Mouse (Mus musculus) limb, embryonic 12.5 days (tissue): ENCODE results near the gene Abat. TPM values are rescaled to one million over a fixed set of nuclear protein-coding genes. Genes with fewer than 3 reads are reported as not detected.
"Not testable (repeated sequence)": the region's sequence is repeated elsewhere in the genome, so short reads cannot be mapped to it uniquely, and the experiment has no call there.

ENCODE experiments used
- ATAC-seq: fragments of 200-750 bp; cut with Nextera tagmentation; 2 replicates; pipeline ENCODE4 v1.8.0; 2017; ENCODE audit warnings: low read depth, moderate TSS enrichment; ENCODE audit not compliant: insufficient number of reproducible peaks, insufficient read depth, low FRiP score, low TSS enrichment
- H3K27ac ChIP-seq: fragments of 300-500 bp; sonication (generic); 2 replicates; pipeline ENCODE4 v1.5.1; 2016; ENCODE audit warnings: mild to moderate bottlenecking, moderate library complexity
- H3K27me3 ChIP-seq: fragments of 300-500 bp; sonication (generic); 2 replicates; pipeline ENCODE4 v1.6.1; 2016; ENCODE audit warnings: mild to moderate bottlenecking, moderate library complexity
- H3K36me3 ChIP-seq: fragments of 300-500 bp; sonication (generic); 2 replicates; pipeline ENCODE4 v1.6.1; 2016; ENCODE audit warnings: mild to moderate bottlenecking, moderate library complexity
- H3K4me1 ChIP-seq: fragments of 300-500 bp; sonication (generic); replicated peaks from 2 replicates; pipeline ENCODE4 v1.6.1; 2016
- H3K4me2 ChIP-seq: fragments of 300-500 bp; sonication (generic); 2 replicates; pipeline ENCODE4 v1.6.1; 2016; ENCODE audit warnings: mild to moderate bottlenecking, moderate library complexity
- H3K4me3 ChIP-seq: fragments of 300-500 bp; sonication (generic); replicated peaks from 2 replicates; pipeline ENCODE4 v1.5.1; 2016; ENCODE audit warnings: mild to moderate bottlenecking
- H3K9ac ChIP-seq: fragments of 300-500 bp; sonication (generic); replicated peaks from 2 replicates; pipeline ENCODE4 v1.6.1; 2016; ENCODE audit warnings: mild to moderate bottlenecking, moderate library complexity
- H3K9me3 ChIP-seq: fragments of 300-500 bp; sonication (generic); 2 replicates; pipeline ENCODE4 v1.6.1; 2016; ENCODE audit warnings: mild to moderate bottlenecking, moderate library complexity
- WGBS: fragments of 180-500 bp; shearing (Covaris S2); methylation state at CpG from one replicate; pipeline ENCODE4 v1.1.7; 2016; 5-methylcytosine and 5-hydroxymethylcytosine counted together
- polyA plus RNA-seq: library from polyadenylated mRNA; unstranded; fragments of >200 nt; fragmentation: Nextera tagmentation; extraction: Ambion mirVana; gene quantifications from 2 replicates; pipeline ENCODE4 v1.2.1, GENCODE M21; 2016

The Abat gene
- polyA plus RNA-seq, 1 experiment from 2014 or later = 36.4 TPM

GRCm38 (mm10) chr16:8560079-8560478, 46.9 kb downstream of the Abat start:
- H3K4me2 ChIP-seq = no peak overlapping the region
- ATAC-seq = no peak
- no peak overlapping the region for H3K4me3 ChIP-seq
- H3K27me3 ChIP-seq = no peaks in the 10 kb centered on the region
- H3K36me3 ChIP-seq = no peaks in the 10 kb centered on the region; the same call in 1 of the 2 replicates
- 92% methylated on average over 17 of the region's 17 CpGs for WGBS
- H3K27ac ChIP-seq = no peak overlapping the region
- no peaks in the 10 kb centered on the region for H3K4me1 ChIP-seq
- H3K9me3 ChIP-seq = peaks cover 17% of the 10 kb centered on the region
- no peak overlapping the region for H3K9ac ChIP-seq

GRCm38 (mm10) chr16:8561101-8561500, 47.9 kb downstream of the Abat start:
- not testable (repeated sequence) for H3K36me3 ChIP-seq, H3K27ac ChIP-seq, H3K9ac ChIP-seq, ATAC-seq, H3K4me2 ChIP-seq, H3K4me1 ChIP-seq, H3K27me3 ChIP-seq, H3K4me3 ChIP-seq
- WGBS = 42% methylated on average over 4 of the region's 4 CpGs
- H3K9me3 ChIP-seq = peaks cover 17% of the 10 kb centered on the region

GRCm38 (mm10) chr16:8561856-8562255, 48.6 kb downstream of the Abat start:
- not testable (repeated sequence) for H3K4me2 ChIP-seq
- WGBS = 38% methylated on average over 4 of the region's 4 CpGs

GRCm38 (mm10) chr16:8562827-8563226, 49.6 kb downstream of the Abat start:
- H3K27me3 ChIP-seq, H3K9ac ChIP-seq, H3K27ac ChIP-seq, H3K36me3 ChIP-seq, ATAC-seq, H3K4me1 ChIP-seq, H3K4me2 ChIP-seq, H3K4me3 ChIP-seq: not testable (repeated sequence)
- peaks cover 17% of the 10 kb centered on the region for H3K9me3 ChIP-seq
- 75% methylated on average over 3 of the region's 3 CpGs for WGBS

More at GRCm38 (mm10) chr16:8561856-8562255, 48.6 kb downstream of the Abat start:
- not testable (repeated sequence) for H3K9ac ChIP-seq, H3K36me3 ChIP-seq, H3K27ac ChIP-seq, ATAC-seq, H3K4me3 ChIP-seq, H3K27me3 ChIP-seq, H3K4me1 ChIP-seq
- peaks cover 17% of the 10 kb centered on the region for H3K9me3 ChIP-seq

GRCm38 (mm10) chr16:8564836-8565235, 51.6 kb downstream of the Abat start:
- peaks cover 6% of the 10 kb centered on the region for H3K9me3 ChIP-seq
- H3K4me2 ChIP-seq = no peak overlapping the region
- ATAC-seq = no peak
- 79% methylated on average over 2 of the region's 2 CpGs for WGBS
- H3K27ac ChIP-seq = no peak overlapping the region
- no peaks in the 10 kb centered on the region for H3K27me3 ChIP-seq
- no peak overlapping the region for H3K4me3 ChIP-seq
- peaks cover 5% of the 10 kb centered on the region; the same call in 1 of the 2 replicates for H3K4me1 ChIP-seq
- no peaks in the 10 kb centered on the region; the same call in 1 of the 2 replicates for H3K36me3 ChIP-seq
- H3K9ac ChIP-seq = no peak overlapping the region

GRCm38 (mm10) chr16:8565539-8565938, 52.3 kb downstream of the Abat start:
- H3K4me2 ChIP-seq = no peak overlapping the region
- no peaks in the 10 kb centered on the region for H3K9me3 ChIP-seq
- no peak for ATAC-seq
- H3K4me1 ChIP-seq = peaks cover 12% of the 10 kb centered on the region
- H3K4me3 ChIP-seq = no peak overlapping the region
- H3K27ac ChIP-seq = no peak overlapping the region
- WGBS = 74% methylated on average over 2 of the region's 2 CpGs
- H3K36me3 ChIP-seq = no peaks in the 10 kb centered on the region
- no peak overlapping the region for H3K9ac ChIP-seq
- no peaks in the 10 kb centered on the region for H3K27me3 ChIP-seq

- H3K9me3 ChIP-seq = no peaks in the 10 kb centered on the region
- no peaks in the 10 kb centered on the region for H3K36me3 ChIP-seq
- H3K4me2 ChIP-seq = no peak overlapping the region
- no peak overlapping the region for H3K4me3 ChIP-seq
- H3K27ac ChIP-seq = no peak overlapping the region
- ATAC-seq = 0 out of 2 replicates have a peak, but pooled peaks have one; percentile 37
- WGBS = 24% methylated on average over 3 of the region's 3 CpGs
- peaks cover 12% of the 10 kb centered on the region for H3K4me1 ChIP-seq
- no peak overlapping the region for H3K9ac ChIP-seq
- H3K27me3 ChIP-seq = no peaks in the 10 kb centered on the region
These were observed 53.0 kb downstream of the Abat start for GRCm38 (mm10) chr16:8566115-8566711.

GRCm38 (mm10) chr16:8568881-8569280, 55.7 kb downstream of the Abat start:
- no peak overlapping the region for H3K27ac ChIP-seq
- no peak overlapping the region for H3K9ac ChIP-seq
- ATAC-seq = no peak
- H3K9me3 ChIP-seq = no peaks in the 10 kb centered on the region
- no peak overlapping the region for H3K4me3 ChIP-seq
- no peaks in the 10 kb centered on the region for H3K27me3 ChIP-seq
- 87% methylated on average over 7 of the region's 7 CpGs for WGBS
- H3K4me1 ChIP-seq = peaks cover 12% of the 10 kb centered on the region
- no peak overlapping the region for H3K4me2 ChIP-seq
- peaks cover 11% of the 10 kb centered on the region for H3K36me3 ChIP-seq

GRCm38 (mm10) chr16:8570336-8570735, 57.1 kb downstream of the Abat start:
- Histone ChIP-seq H3K36me3 (peaks cover 25% of the 10 kb centered on the region), H3K9ac (no peak overlapping the region), H3K4me1 (peaks cover 12% of the 10 kb centered on the region), H3K27ac (no peak overlapping the region), H3K9me3 (no peaks in the 10 kb centered on the region), H3K4me3 (no peak overlapping the region), H3K4me2 (no peak overlapping the region), H3K27me3 (no peaks in the 10 kb centered on the region)
- WGBS = 55% methylated on average over 12 of the region's 12 CpGs
- no peak for ATAC-seq

GRCm38 (mm10) chr16:8570901-8571615, 57.8 kb downstream of the Abat start:
- H3K4me2 ChIP-seq = no peak overlapping the region
- H3K4me1 ChIP-seq = peaks cover 9% of the 10 kb centered on the region
- WGBS = 66% methylated on average over 11 of the region's 11 CpGs
- no peak overlapping the region for H3K27ac ChIP-seq
- no peaks in the 10 kb centered on the region for H3K9me3 ChIP-seq
- no peak for ATAC-seq
- no peak overlapping the region for H3K4me3 ChIP-seq
- peaks cover 26% of the 10 kb centered on the region for H3K36me3 ChIP-seq
- no peak overlapping the region for H3K9ac ChIP-seq
- H3K27me3 ChIP-seq = no peaks in the 10 kb centered on the region

- Histone ChIP-seq H3K27ac (no peak overlapping the region), H3K36me3 (peaks cover 31% of the 10 kb centered on the region), H3K9me3 (no peaks in the 10 kb centered on the region), H3K4me3 (no peak overlapping the region), H3K4me2 (no peak overlapping the region), H3K9ac (no peak overlapping the region), H3K4me1 (peaks cover 7% of the 10 kb centered on the region), H3K27me3 (no peaks in the 10 kb centered on the region)
- 91% methylated on average over 4 of the region's 4 CpGs for WGBS
- ATAC-seq = no peak
These were observed 59.8 kb downstream of the Abat start for GRCm38 (mm10) chr16:8573041-8573440.
